ENCODE assay signal across 26 mouse cellular contexts in the genomic region with DNA sequence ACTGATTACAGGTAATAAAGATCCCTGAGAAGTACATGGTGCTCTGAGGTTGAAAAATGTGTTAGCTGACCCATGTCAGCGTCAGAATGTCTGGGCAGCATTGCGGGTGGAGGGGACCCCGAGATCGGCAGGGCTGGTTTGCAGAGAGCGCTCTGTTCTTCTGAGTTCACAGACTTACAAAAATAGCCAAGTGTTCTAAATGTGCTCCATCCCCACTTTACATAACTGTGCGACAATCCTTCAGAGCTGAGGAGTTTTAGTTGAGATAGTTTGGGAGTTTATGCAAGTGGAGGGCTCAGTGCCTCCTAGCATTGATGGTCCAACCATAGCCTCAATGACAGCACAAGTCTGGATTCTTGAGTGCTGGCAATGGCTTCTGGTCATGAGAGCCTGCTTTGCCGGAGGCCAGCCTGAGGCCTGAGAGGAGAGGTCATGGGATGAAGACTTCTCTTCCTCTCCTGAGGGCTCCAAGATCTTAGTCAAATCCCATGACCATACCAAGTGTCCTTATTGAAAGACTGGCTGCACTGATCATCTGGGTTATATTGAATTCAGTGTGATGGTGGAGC.
"Had no signal": no experiment of that assay in that cellular context is flagged by ENCODE, and none has a peak within 500 bp of the region (broad histone marks: within the 10 kb centered on the region; RNA-seq: fewer than 3 reads in every experiment).

No protein-coding gene starts in this region.

- H3K9ac ChIP-seq: kidney, embryonic 15.5 days; limb, embryonic 13.5 days; liver, embryonic 12.5 days; liver, embryonic 15.5 days; lung, embryonic 15.5 days; midbrain, embryonic 13.5 days; neural tube, embryonic 13.5 days had no signal

- H3K4me1 ChIP-seq: limb, embryonic 10.5 days; limb, embryonic 13.5 days; liver, embryonic 15.5 days; lung, embryonic 15.5 days; midbrain, embryonic 13.5 days; neural tube, embryonic 13.5 days had no signal

- H3K4me2 ChIP-seq: kidney, embryonic 15.5 days; limb, embryonic 13.5 days; liver, embryonic 12.5 days; liver, embryonic 15.5 days; lung, embryonic 15.5 days; midbrain, embryonic 13.5 days; neural tube, embryonic 13.5 days had no signal

- ATAC-seq: liver, embryonic 12.5 days; midbrain, embryonic 13.5 days; midbrain, embryonic 16.5 days had no signal

- H3K4me3 ChIP-seq: kidney, embryonic 15.5 days; limb, embryonic 10.5 days; limb, embryonic 13.5 days; liver, embryonic 12.5 days; liver, embryonic 15.5 days; lung, embryonic 15.5 days; megakaryocyte, embryonic 14.5 days; midbrain, embryonic 10.5 days; midbrain, embryonic 13.5 days; myocyte; neural tube, embryonic 13.5 days had no signal

- DNase-seq: kidney, adult 11 months; kidney, adult 8-10 months; kidney, postnatal 10 days; kidney, postnatal 36 days; liver; lung, adult 18-20 months; lung, postnatal 10 days; lung, postnatal 36 days; retina, postnatal 1 day; right cerebral cortex, postnatal 14 days; right cerebral cortex, postnatal 4 days; thymus, adult 18-20 months; thymus, postnatal 36 days had no signal

- H3K27me3 ChIP-seq: kidney, embryonic 15.5 days; limb, embryonic 13.5 days; liver, embryonic 12.5 days; liver, embryonic 15.5 days; lung, embryonic 15.5 days; midbrain, embryonic 13.5 days; neural tube, embryonic 13.5 days had no signal

- H3K9me3 ChIP-seq: kidney, embryonic 15.5 days; limb, embryonic 10.5 days; limb, embryonic 13.5 days; liver, embryonic 12.5 days; liver, embryonic 15.5 days; lung, embryonic 15.5 days; megakaryocyte, embryonic 14.5 days; midbrain, embryonic 10.5 days; midbrain, embryonic 13.5 days; neural tube, embryonic 13.5 days had no signal

- H3K27ac ChIP-seq: kidney, embryonic 15.5 days; limb, embryonic 13.5 days; liver, embryonic 12.5 days; liver, embryonic 15.5 days; lung, embryonic 15.5 days; midbrain, embryonic 10.5 days; midbrain, embryonic 13.5 days; neural tube, embryonic 13.5 days; stomach, postnatal 0 days had no signal

- H3K36me3 ChIP-seq: kidney, embryonic 15.5 days; limb, embryonic 10.5 days; limb, embryonic 13.5 days; liver, embryonic 12.5 days; liver, embryonic 15.5 days; lung, embryonic 15.5 days; midbrain, embryonic 10.5 days; midbrain, embryonic 13.5 days; neural tube, embryonic 13.5 days had no signal
